Mouse (Mus musculus) left cerebral cortex, postnatal 25 days (tissue): Measurements from ENCODE around the gene Nos1. TPM values are rescaled to one million over a fixed set of nuclear protein-coding genes. Genes with fewer than 3 reads are reported as not detected.

Experiments
- DNase-seq, 2 experiments: peaks; one replicate each; pipeline ENCODE4 v3.0.0; 2022; ENCODE audit warnings: low spot score in 2 of 2, mixed read lengths in 1 of 2
- intact Hi-C: fragments of 180-260 bp; cut with DNase I; formaldehyde crosslinking; loops from one replicate; pipeline ENCODE4 v1.15.1; 2025
- total RNA-seq, 2 experiments: library from RNA; stranded (reverse); gene quantifications; 2 replicates each; pipeline ENCODE4 v1.2.3; 2021

Nos1 gene
- total RNA-seq, 2 experiments from 2014 or later: 31.0 to 35.5 TPM

DNA sequence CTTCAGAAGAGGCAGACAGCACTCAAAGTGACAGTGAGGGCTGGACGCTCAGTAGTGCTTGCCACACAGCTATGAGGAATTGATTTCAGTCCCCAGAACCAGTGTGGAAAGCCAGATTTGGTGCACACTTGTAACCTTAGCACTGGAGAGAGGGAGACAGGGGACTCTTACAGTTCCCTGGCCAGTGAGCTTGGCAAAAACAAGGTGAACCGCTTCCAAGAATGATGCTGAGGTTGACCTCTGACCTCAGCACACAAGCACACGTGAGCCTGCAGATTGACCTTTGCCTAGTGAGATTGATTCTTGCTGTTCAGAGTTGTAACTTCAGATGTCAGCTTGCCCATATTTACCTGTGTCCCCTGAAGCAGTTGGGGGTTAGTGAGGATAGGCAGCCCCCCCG is 205.5 kb downstream of the Nos1 start:
- DNase-seq: no peak
- intact Hi-C loops: no loop called here

DNA sequence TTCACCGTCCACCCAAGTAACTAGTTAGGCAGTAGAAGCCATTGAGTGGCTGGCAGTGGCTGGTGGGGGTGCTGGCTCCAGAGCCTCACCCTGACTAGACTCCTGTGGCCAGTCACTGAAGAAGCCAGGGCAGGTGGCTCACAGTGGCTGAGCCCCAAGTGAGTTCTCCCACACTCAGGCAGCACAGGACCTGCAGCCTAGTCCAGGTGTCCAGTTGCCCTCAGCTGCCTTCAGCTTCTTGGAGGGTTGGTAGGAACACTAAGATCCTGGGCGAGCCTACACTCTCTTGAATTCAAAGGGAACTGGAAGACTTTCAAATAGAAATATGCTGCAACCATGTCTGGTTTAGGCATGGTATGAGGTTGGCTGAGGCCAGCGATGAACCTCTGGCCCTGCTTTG is 207.1 kb downstream of the Nos1 start:
- intact Hi-C loops: no loop called here

GRCm38 (mm10) chr5:117988367-117988766 is 207.5 kb downstream of the Nos1 start:
- DNase-seq: no peak
- intact Hi-C loops: no loop called here

More for the DNA sequence above, 207.1 kb downstream of the Nos1 start:
- DNase-seq: no peak

GRCm38 (mm10) chr5:117989773-117990172 is 208.9 kb downstream of the Nos1 start:
- intact Hi-C loops: no loop called here

GRCm38 (mm10) chr5:117990957-117991356 is 210.1 kb downstream of the Nos1 start:
- DNase-seq: no peak
- intact Hi-C loops: no loop called here

More at GRCm38 (mm10) chr5:117989773-117990172, 208.9 kb downstream of the Nos1 start:
- DNase-seq: no peak

DNA sequence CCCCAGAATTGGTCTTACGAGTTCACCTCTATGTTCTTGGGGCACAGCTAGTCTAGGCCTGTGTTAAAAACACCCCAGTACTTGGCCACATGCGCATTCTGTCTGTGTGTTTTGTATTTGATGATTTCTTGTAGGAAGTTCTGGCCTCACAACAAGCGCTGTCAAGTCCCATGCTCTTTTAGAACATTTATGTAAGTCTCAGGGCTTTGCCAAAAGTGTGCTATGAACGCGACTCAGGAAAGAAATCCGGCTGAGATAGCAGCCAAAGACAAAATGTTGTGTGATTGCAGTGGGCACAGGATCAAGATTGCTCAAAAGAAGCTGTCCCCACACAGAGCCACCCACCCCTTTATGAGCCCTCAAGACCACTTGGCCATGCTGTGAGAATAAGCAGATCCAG is 212.7 kb downstream of the Nos1 start:
- intact Hi-C loops: no loop called here
- peak; percentile 51 to 83 for DNase-seq

- no peak for DNase-seq
- intact Hi-C loops: no loop called here
Observed at GRCm38 (mm10) chr5:117995372-117995901, 214.6 kb downstream of the Nos1 start.

- no peak for DNase-seq
- intact Hi-C loops: no loop called here
Observed at GRCm38 (mm10) chr5:117995911-117996310, 215.1 kb downstream of the Nos1 start.

DNA sequence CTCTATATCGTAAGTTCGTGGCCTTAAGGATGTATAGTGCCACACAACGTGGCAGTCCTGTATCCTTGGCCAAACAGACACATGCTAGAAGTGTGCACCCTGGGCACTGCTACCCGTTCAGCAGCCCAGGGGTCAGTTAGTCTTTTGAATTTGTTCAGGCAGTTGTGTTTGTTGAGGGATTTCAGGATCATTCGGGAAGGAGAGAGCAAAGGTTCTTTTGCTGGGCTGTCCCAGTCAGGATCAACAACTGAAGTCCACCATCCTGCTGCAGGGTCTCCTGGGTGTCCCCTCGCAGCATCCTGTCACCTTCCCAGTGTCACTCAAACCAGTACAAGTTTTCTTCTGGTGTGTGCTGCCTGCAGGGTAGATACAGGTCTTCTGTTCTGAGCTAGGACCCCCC is 215.7 kb downstream of the Nos1 start:
- no peak for DNase-seq
- intact Hi-C loops: no loop called here

DNA sequence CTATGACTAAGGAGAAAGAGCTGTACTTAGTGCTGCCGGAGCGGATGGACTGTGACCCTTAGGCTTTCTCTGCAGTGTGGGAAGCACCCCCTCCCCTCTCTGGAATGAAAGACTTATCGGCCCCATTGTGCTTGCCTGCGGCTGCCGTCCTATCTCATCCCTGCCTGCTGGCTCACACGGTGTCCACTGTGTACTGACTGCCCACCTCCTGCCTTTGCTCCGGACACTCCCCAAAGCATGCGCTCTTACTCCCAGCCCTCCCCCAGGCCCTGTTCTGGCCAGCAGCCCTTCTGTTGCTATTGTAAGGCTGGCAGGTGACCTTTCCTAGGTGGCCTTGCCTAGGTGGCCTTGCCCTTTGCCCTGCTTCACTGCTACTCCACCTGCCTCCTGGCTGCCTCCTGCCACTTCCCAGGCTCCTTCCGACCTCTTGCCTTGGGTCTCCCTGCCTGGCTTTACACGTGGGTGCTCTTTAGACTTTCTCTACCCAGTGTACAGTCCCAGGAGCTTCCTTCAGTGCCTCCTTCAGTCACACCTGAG is 216.7 kb downstream of the Nos1 start:
- DNase-seq: no peak
- intact Hi-C loops: no loop called here

- intact Hi-C loops: no loop called here
- no peak for DNase-seq
Observed at GRCm38 (mm10) chr5:117999061-117999460, 218.2 kb downstream of the Nos1 start.

DNA sequence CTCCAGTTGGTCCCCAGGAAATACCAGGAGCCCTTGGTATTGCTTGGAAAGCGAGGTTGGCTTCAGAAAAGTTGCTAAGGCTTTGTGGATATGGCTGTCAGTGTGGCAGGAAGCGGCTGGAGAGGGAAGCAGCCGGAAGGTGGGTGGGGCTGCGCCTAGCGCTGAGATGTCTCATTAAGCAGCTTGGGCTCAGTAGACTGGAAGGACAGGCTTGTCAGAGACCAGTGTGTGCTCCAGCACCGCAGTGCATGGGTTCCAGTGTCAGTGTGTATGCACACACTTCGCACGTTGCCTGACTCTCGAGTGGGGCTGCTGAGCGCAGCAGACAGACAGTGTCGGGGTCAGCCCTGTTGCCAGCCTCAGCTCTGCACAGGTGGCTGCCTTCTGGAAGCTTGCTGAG is 218.8 kb downstream of the Nos1 start:
- intact Hi-C loops: no loop called here
- peak; percentile 58 to 75 for DNase-seq

DNA sequence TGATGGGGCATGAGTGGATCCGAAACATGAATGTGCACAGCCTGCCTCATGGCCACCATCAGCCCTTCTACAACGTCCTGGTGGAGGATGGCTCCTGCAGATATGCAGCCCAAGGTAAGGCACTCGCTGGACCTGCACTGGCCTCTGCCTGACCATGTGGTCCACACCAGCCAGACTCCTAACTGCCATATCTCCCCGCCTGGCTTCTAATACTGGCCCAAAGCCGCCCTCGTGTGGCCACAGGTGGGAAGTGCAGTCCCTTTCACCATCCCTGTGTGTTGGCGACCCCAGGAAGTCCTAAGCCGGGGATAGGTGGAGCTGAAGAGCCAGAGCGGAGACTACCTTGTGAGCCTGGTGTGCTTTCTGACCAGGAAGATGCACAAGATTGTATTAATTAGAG is 221.2 kb downstream of the Nos1 start:
- peak; percentile 63 to 66 for DNase-seq
- intact Hi-C loops: loop anchor here (5.0 kb wide), 1 partner anchor 485 kb away; no protein-coding TSS in a partner anchor

GRCm38 (mm10) chr5:118004619-118005018 is 223.8 kb downstream of the Nos1 start:
- peak; percentile 67 to 72 for DNase-seq
- intact Hi-C loops: loop anchor here (1.0 to 5.0 kb wide), 2 partner anchors 65 to 487 kb away; no protein-coding TSS in a partner anchor

DNA sequence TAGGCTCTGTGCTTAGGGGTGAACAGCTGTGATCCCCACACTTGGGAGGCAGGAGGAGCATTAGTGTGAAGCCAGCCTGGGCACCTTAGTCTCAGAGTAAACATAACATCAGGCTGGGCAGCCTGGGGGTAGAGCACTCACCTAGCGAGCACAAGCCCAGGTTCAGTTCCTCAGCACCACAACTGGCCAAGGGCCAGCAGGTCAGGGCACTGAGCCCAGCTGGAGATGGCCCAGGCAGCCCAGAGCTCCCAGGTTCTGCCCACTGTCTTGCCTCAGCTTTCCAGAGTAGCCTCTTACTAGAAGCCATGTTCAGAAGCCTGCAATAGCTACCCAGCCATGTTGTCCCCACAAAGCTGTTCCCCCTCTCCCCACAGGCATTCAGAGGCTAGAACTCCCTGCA is 224.9 kb downstream of the Nos1 start:
- DNase-seq: no peak
- intact Hi-C loops: no loop called here

- intact Hi-C loops: no loop called here
- no peak for DNase-seq
Observed at GRCm38 (mm10) chr5:118008344-118008743, 227.5 kb downstream of the Nos1 start.

Other genes starting within 250 kb of the Nos1 start
- 100 to 1,000 TPM; 105 to 110 TPM for gene Fbxo21, start 195.7 kb downstream of the Nos1 start, total RNA-seq
- gene Tesc, start 246.7 kb downstream of the Nos1 start, total RNA-seq: 10 to 100 TPM; 90.0 to 94.0 TPM